Mouse (Mus musculus) olfactory bulb, adult 2 months (tissue): ENCODE measurements around the gene Bri3bp. TPM values are rescaled to one million over a fixed set of nuclear protein-coding genes. Genes with fewer than 3 reads are reported as not detected.
A peak's percentile ranks its signal among the peaks of the same experiment; 100 is the strongest.

Experiments used
- H3K27ac ChIP-seq: fragments of 200-500 bp; 2 replicates; pipeline ENCODE4 v1.5.1; 2012; ENCODE audit warnings: low read depth, low read length; ENCODE audit not compliant: insufficient read depth
- H3K4me1 ChIP-seq: fragments of 200-500 bp; 2 replicates; pipeline ENCODE4 v1.6.1; 2012; ENCODE audit warnings: low read length; ENCODE audit not compliant: control insufficient read depth, insufficient read depth
- H3K4me3 ChIP-seq: fragments of 200-500 bp; 2 replicates; pipeline ENCODE4 v1.5.1; 2012; ENCODE audit warnings: mild to moderate bottlenecking, low read depth, low read length, moderate library complexity; ENCODE audit not compliant: insufficient read depth
- CTCF ChIP-seq: fragments of 200-500 bp; IDR thresholded peaks from 2 replicates; pipeline ENCODE4 v1.5.1; 2012; ENCODE audit warnings: low read depth, mild to moderate bottlenecking, low read length, moderate library complexity; ENCODE audit not compliant: insufficient read depth
- POLR2A ChIP-seq: fragments of 200-500 bp; IDR thresholded peaks from 2 replicates; pipeline ENCODE4 v1.6.1; 2012; ENCODE audit warnings: mild to moderate bottlenecking, low read depth, low read length, moderate library complexity; ENCODE audit not compliant: insufficient read depth
- WGBS: fragments of 180-500 bp; shearing (Covaris S2); methylation state at CpG from one replicate; pipeline ENCODE4 v1.1.7; 2018; 5-methylcytosine and 5-hydroxymethylcytosine counted together
- polyA plus RNA-seq: library from polyadenylated mRNA; stranded (reverse); fragments of >200 nt; gene quantifications from 2 replicates; pipeline ENCODE4 v1.2.4, GENCODE M21; 2012; ENCODE audit warnings: low replicate concordance; ENCODE audit not compliant: missing spikeins, insufficient read depth, insufficient read length

Bri3bp gene
- polyA plus RNA-seq, 1 experiment, result 46.8 TPM

GRCm38 (mm10) chr5:125448631-125449030 is 7.3 kb downstream of the Bri3bp start:
- no peak for TF ChIP-seq CTCF
- no peak for TF ChIP-seq POLR2A
- Histone ChIP-seq H3K27ac (no peak overlapping the region), H3K4me1 (peaks cover 20% of the 10 kb centered on the region), H3K4me3 (no peak overlapping the region)
- 94% methylated on average over 4 of the region's 4 CpGs for WGBS

- WGBS, result 36% methylated on average over 5 of the region's 5 CpGs
- H3K4me1 ChIP-seq, result peaks cover 19% of the 10 kb centered on the region
- no peak for TF ChIP-seq CTCF
- TF ChIP-seq POLR2A, result no peak
- no peak overlapping the region for H3K4me3 ChIP-seq
- no peak overlapping the region for H3K27ac ChIP-seq
Observed at GRCm38 (mm10) chr5:125449306-125449705, 7.9 kb downstream of the Bri3bp start.

- Histone ChIP-seq H3K4me3 (no peak overlapping the region), H3K4me1 (peaks cover 12% of the 10 kb centered on the region), H3K27ac (no peak overlapping the region)
- WGBS, result 93% methylated on average over 9 of the region's 9 CpGs
- no peak for TF ChIP-seq CTCF
- TF ChIP-seq POLR2A, result no peak
Observed at GRCm38 (mm10) chr5:125452573-125452972, 11.2 kb downstream of the Bri3bp start.

GRCm38 (mm10) chr5:125456100-125456499 is 14.7 kb downstream of the Bri3bp start:
- TF ChIP-seq POLR2A (no peak), CTCF (no peak)
- WGBS, result 95% methylated on average over 6 of the region's 6 CpGs
- H3K4me1 ChIP-seq, result peaks cover 5% of the 10 kb centered on the region; the same call in 1 of the 2 replicates
- no peak overlapping the region for H3K27ac ChIP-seq
- H3K4me3 ChIP-seq, result no peak overlapping the region

- TF ChIP-seq POLR2A (no peak), CTCF (no peak)
- H3K4me1 ChIP-seq, result peaks cover 5% of the 10 kb centered on the region; the same call in 1 of the 2 replicates
- no peak overlapping the region for H3K4me3 ChIP-seq
- WGBS, result 88% methylated on average over 6 of the region's 6 CpGs
- no peak overlapping the region for H3K27ac ChIP-seq
Observed at GRCm38 (mm10) chr5:125457538-125457937, 16.2 kb downstream of the Bri3bp start.

GRCm38 (mm10) chr5:125460574-125460973 is 19.2 kb downstream of the Bri3bp start:
- no peak overlapping the region for H3K4me3 ChIP-seq
- WGBS, result 83% methylated on average over 3 of the region's 3 CpGs
- H3K27ac ChIP-seq, result no peak overlapping the region
- peaks cover 5% of the 10 kb centered on the region; the same call in 1 of the 2 replicates for H3K4me1 ChIP-seq
- TF ChIP-seq CTCF (no peak), POLR2A (no peak)

GRCm38 (mm10) chr5:125461868-125462445 is 20.6 kb downstream of the Bri3bp start:
- 34% methylated on average over 10 of the region's 10 CpGs for WGBS

GRCm38 (mm10) chr5:125465192-125465591 is 23.8 kb downstream of the Bri3bp start:
- no peak overlapping the region for H3K27ac ChIP-seq
- TF ChIP-seq POLR2A (no peak), CTCF (no peak)
- WGBS, result 25% methylated on average over 7 of the region's 7 CpGs
- H3K4me3 ChIP-seq, result peak overlapping the region; percentile 38; the same call in 1 of the 2 replicates
- H3K4me1 ChIP-seq, result no peaks in the 10 kb centered on the region

More at GRCm38 (mm10) chr5:125461868-125462445, 20.6 kb downstream of the Bri3bp start:
- Histone ChIP-seq H3K27ac (no peak overlapping the region), H3K4me1 (peaks cover 5% of the 10 kb centered on the region; the same call in 1 of the 2 replicates), H3K4me3 (no peak overlapping the region)
- TF ChIP-seq POLR2A (no peak), CTCF (0 out of 2 replicates have a peak, but pooled peaks have one; percentile 9)

GRCm38 (mm10) chr5:125465701-125466106 is 24.3 kb downstream of the Bri3bp start:
- no peaks in the 10 kb centered on the region for H3K4me1 ChIP-seq
- TF ChIP-seq CTCF (no peak), POLR2A (no peak)
- H3K4me3 ChIP-seq, result peak overlapping the region; percentile 38
- WGBS, result under 1% methylated on average over 25 of the region's 25 CpGs
- no peak overlapping the region for H3K27ac ChIP-seq

GRCm38 (mm10) chr5:125466483-125466882 is 25.1 kb downstream of the Bri3bp start:
- TF ChIP-seq CTCF, result no peak
- no peak for TF ChIP-seq POLR2A
- H3K27ac ChIP-seq, result no peak overlapping the region
- no peak overlapping the region for H3K4me3 ChIP-seq
- H3K4me1 ChIP-seq, result no peaks in the 10 kb centered on the region
- 88% methylated on average over 5 of the region's 5 CpGs for WGBS
